Mouse (Mus musculus): Measurements from ENCODE around the gene Rhbdf2.
A peak's percentile ranks its signal among the peaks of the same experiment; 100 is the strongest.
"Not testable (repeated sequence)": the region's sequence is repeated elsewhere in the genome, so short reads cannot be mapped to it uniquely, and the experiment has no call there.

The Rhbdf2 gene

GRCm38 (mm10) chr11:116626299-116627071 is at the start of gene Rhbdf2:
Gene Rhbdf2, minus strand, starts transcription at chr11:116627019.
- no peak for DNase-seq (ENCODE audit: low read depth, low spot score)

GRCm38 (mm10) chr11:116676175-116676976 is 49.6 kb upstream of the Rhbdf2 start:
- no peak for DNase-seq (ENCODE audit: low read depth, low spot score)

- not testable (repeated sequence) for DNase-seq (ENCODE audit: low read depth, low spot score)
Measured at GRCm38 (mm10) chr11:116675429-116675828, 48.6 kb upstream of the Rhbdf2 start.

GRCm38 (mm10) chr11:116674616-116675379 is 48.0 kb upstream of the Rhbdf2 start:
- no peak for DNase-seq (ENCODE audit: low read depth, low spot score)

GRCm38 (mm10) chr11:116673410-116673809 is 46.6 kb upstream of the Rhbdf2 start:
- DNase-seq (ENCODE audit: low read depth, low spot score) = no peak

GRCm38 (mm10) chr11:116672595-116672994 is 45.8 kb upstream of the Rhbdf2 start:
- DNase-seq (ENCODE audit: low read depth, low spot score) = peak; percentile 88

- no peak for DNase-seq (ENCODE audit: low read depth, low spot score)
Measured at GRCm38 (mm10) chr11:116671845-116672434, 45.1 kb upstream of the Rhbdf2 start.

- peak; percentile 100 for DNase-seq (ENCODE audit: low read depth, low spot score)
Measured at GRCm38 (mm10) chr11:116671112-116671844, 44.5 kb upstream of the Rhbdf2 start.

- DNase-seq (ENCODE audit: low read depth, low spot score) = no peak
Measured at GRCm38 (mm10) chr11:116670386-116670785, 43.6 kb upstream of the Rhbdf2 start.

GRCm38 (mm10) chr11:116669787-116670365 is 43.1 kb upstream of the Rhbdf2 start:
- DNase-seq (ENCODE audit: low read depth, low spot score) = no peak

GRCm38 (mm10) chr11:116669316-116669715 is 42.5 kb upstream of the Rhbdf2 start:
- DNase-seq (ENCODE audit: low read depth, low spot score) = no peak

GRCm38 (mm10) chr11:116668839-116669238 is 42.0 kb upstream of the Rhbdf2 start:
- DNase-seq (ENCODE audit: low read depth, low spot score) = no peak

- no peak for DNase-seq (ENCODE audit: low read depth, low spot score)
Measured at GRCm38 (mm10) chr11:116668381-116668825, 41.6 kb upstream of the Rhbdf2 start.

- DNase-seq (ENCODE audit: low read depth, low spot score) = no peak
Measured at GRCm38 (mm10) chr11:116667930-116668329, 41.1 kb upstream of the Rhbdf2 start.

- DNase-seq (ENCODE audit: low read depth, low spot score) = not testable (repeated sequence)
Measured at GRCm38 (mm10) chr11:116667012-116667411, 40.2 kb upstream of the Rhbdf2 start.

- no peak for DNase-seq (ENCODE audit: low read depth, low spot score)
Measured at GRCm38 (mm10) chr11:116666566-116666965, 39.7 kb upstream of the Rhbdf2 start.

- DNase-seq (ENCODE audit: low read depth, low spot score) = no peak
Measured at GRCm38 (mm10) chr11:116665289-116665688, 38.5 kb upstream of the Rhbdf2 start.

- DNase-seq (ENCODE audit: low read depth, low spot score) = no peak
Measured at GRCm38 (mm10) chr11:116661948-116662377, 35.1 kb upstream of the Rhbdf2 start.

GRCm38 (mm10) chr11:116661291-116661947 is 34.6 kb upstream of the Rhbdf2 start:
- no peak for DNase-seq (ENCODE audit: low read depth, low spot score)

- DNase-seq (ENCODE audit: low read depth, low spot score) = no peak
Measured at GRCm38 (mm10) chr11:116660181-116660580, 33.4 kb upstream of the Rhbdf2 start.

All from ES-CJ7 (cell line).